Mouse (Mus musculus) olfactory bulb, adult 2 months (tissue): Measurements from ENCODE around the gene Tmem40. TPM values are rescaled to one million over a fixed set of nuclear protein-coding genes. Genes with fewer than 3 reads are reported as not detected.

Source experiments
- H3K27ac ChIP-seq: fragments of 200-500 bp; 2 replicates; pipeline ENCODE4 v1.5.1; 2012; ENCODE audit warnings: low read depth, low read length; ENCODE audit not compliant: insufficient read depth
- H3K4me1 ChIP-seq: fragments of 200-500 bp; 2 replicates; pipeline ENCODE4 v1.6.1; 2012; ENCODE audit warnings: low read length; ENCODE audit not compliant: control insufficient read depth, insufficient read depth
- H3K4me3 ChIP-seq: fragments of 200-500 bp; 2 replicates; pipeline ENCODE4 v1.5.1; 2012; ENCODE audit warnings: mild to moderate bottlenecking, low read depth, low read length, moderate library complexity; ENCODE audit not compliant: insufficient read depth
- CTCF ChIP-seq: fragments of 200-500 bp; IDR thresholded peaks from 2 replicates; pipeline ENCODE4 v1.5.1; 2012; ENCODE audit warnings: low read depth, mild to moderate bottlenecking, low read length, moderate library complexity; ENCODE audit not compliant: insufficient read depth
- POLR2A ChIP-seq: fragments of 200-500 bp; IDR thresholded peaks from 2 replicates; pipeline ENCODE4 v1.6.1; 2012; ENCODE audit warnings: mild to moderate bottlenecking, low read depth, low read length, moderate library complexity; ENCODE audit not compliant: insufficient read depth
- WGBS: fragments of 180-500 bp; shearing (Covaris S2); methylation state at CpG from one replicate; pipeline ENCODE4 v1.1.7; 2018; 5-methylcytosine and 5-hydroxymethylcytosine counted together
- polyA plus RNA-seq: library from polyadenylated mRNA; stranded (reverse); fragments of >200 nt; gene quantifications from 2 replicates; pipeline ENCODE4 v1.2.4, GENCODE M21; 2012; ENCODE audit warnings: low replicate concordance; ENCODE audit not compliant: missing spikeins, insufficient read depth, insufficient read length

Gene Tmem40
- polyA plus RNA-seq, 1 experiment, result not detected

- Histone ChIP-seq H3K4me3 (no peak overlapping the region), H3K4me1 (peaks cover 8% of the 10 kb centered on the region; the same call in 1 of the 2 replicates), H3K27ac (no peak overlapping the region)
- TF ChIP-seq CTCF (no peak), POLR2A (no peak)
- 99% methylated on average over 2 of the region's 2 CpGs for WGBS
Observed at GRCm38 (mm10) chr6:115684271-115684670, 77.9 kb downstream of the Tmem40 start.

DNA sequence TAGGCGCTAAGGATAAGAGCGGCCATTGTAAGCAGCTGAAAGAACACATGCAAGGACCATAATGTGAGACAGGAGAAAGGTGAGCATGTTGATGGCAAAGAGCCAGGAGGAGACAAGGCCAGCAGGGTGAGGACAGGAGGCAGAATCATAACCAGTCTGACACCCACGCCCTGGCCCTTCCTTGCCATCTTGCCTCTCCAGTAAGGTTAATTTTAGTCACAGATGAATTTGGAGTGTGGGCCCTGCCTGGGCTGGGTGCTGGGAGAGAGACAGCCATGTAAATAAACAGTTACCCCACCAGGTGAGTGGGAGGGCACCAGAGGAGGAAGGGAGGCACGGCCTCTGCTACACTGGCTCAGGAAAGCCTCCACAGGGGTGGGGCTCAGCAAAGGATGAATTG is 81.1 kb downstream of the Tmem40 start:
- Histone ChIP-seq H3K27ac (no peak overlapping the region), H3K4me3 (no peak overlapping the region), H3K4me1 (peaks cover 8% of the 10 kb centered on the region; the same call in 1 of the 2 replicates)
- no peak for TF ChIP-seq POLR2A
- TF ChIP-seq CTCF, result no peak
- WGBS, result 77% methylated on average over 4 of the region's 4 CpGs

Other genes with a start within 250 kb of the Tmem40 start
- gene Tsen2, start 217.7 kb downstream of the Tmem40 start, polyA plus RNA-seq, result not detected in 2 replicates
- not detected in 2 replicates for gene Mkrn2os, start 169.8 kb downstream of the Tmem40 start, polyA plus RNA-seq
- not detected in 2 replicates for gene Mkrn2, start 160.5 kb downstream of the Tmem40 start, polyA plus RNA-seq
- gene Raf1, start 85.8 kb downstream of the Tmem40 start, polyA plus RNA-seq, result not detected in 2 replicates
- gene Cand2, start 12.1 kb upstream of the Tmem40 start, polyA plus RNA-seq, result not detected in 2 replicates
- gene Rpl32, start 46.3 kb upstream of the Tmem40 start, polyA plus RNA-seq, result 886 TPM in 1 of 2 replicates, not detected in the other
- not detected in 2 replicates for gene Efcab12, start 76.0 kb upstream of the Tmem40 start, polyA plus RNA-seq
- not detected in 2 replicates for gene Mbd4, start 91.0 kb upstream of the Tmem40 start, polyA plus RNA-seq
- not detected in 2 replicates for gene Ift122, start 91.1 kb upstream of the Tmem40 start, polyA plus RNA-seq
- gene Rho, start 169.3 kb upstream of the Tmem40 start, polyA plus RNA-seq, result not detected in 2 replicates
- gene H1foo, start 182.5 kb upstream of the Tmem40 start, polyA plus RNA-seq, result not detected in 2 replicates
- not detected in 2 replicates for gene Plxnd1, start 232.6 kb upstream of the Tmem40 start, polyA plus RNA-seq